Mouse (Mus musculus) megakaryocyte, embryonic 14.5 days (primary cell): Measurements from ENCODE around the gene Kif26b.

Experiments
- FLI1 ChIP-seq: IDR thresholded peaks from 2 replicates; pipeline ENCODE4 v1.6.1; 2012; ENCODE audit warnings: low read length, inconsistent platforms, mixed read lengths
- GATA1 ChIP-seq: IDR thresholded peaks from 3 replicates; pipeline ENCODE4 v1.6.1; 2012; ENCODE audit warnings: mixed read lengths, low read length, inconsistent platforms, borderline replicate concordance

GRCm38 (mm10) chr1:178655525-178655924 lies 126.6 kb downstream of the Kif26b start:
- no peak for TF ChIP-seq GATA1
- TF ChIP-seq FLI1 = no peak
